Mouse (Mus musculus) liver, embryonic 13.5 days (tissue): ENCODE measurements around the gene Efs. TPM values are rescaled to one million over a fixed set of nuclear protein-coding genes. Genes with fewer than 3 reads are reported as not detected.
"Not testable (repeated sequence)": the region's sequence is repeated elsewhere in the genome, so short reads cannot be mapped to it uniquely, and the experiment has no call there.

Source experiments
- ATAC-seq: fragments of 200-750 bp; cut with Nextera tagmentation; 2 replicates; pipeline ENCODE4 v1.8.0; 2017; ENCODE audit warnings: low read depth, mild to moderate bottlenecking, moderate number of reproducible peaks, moderate library complexity
- DNase-seq: peaks from one replicate; pipeline ENCODE4 v3.0.0; 2022
- H3K27ac ChIP-seq: fragments of 300-500 bp; sonication (generic); 2 replicates; pipeline ENCODE4 v1.5.1; 2015; ENCODE audit warnings: moderate library complexity, mild to moderate bottlenecking, inconsistent platforms
- H3K27me3 ChIP-seq: fragments of 300-500 bp; sonication (generic); 2 replicates; pipeline ENCODE4 v1.6.1; 2015; ENCODE audit warnings: mild to moderate bottlenecking, inconsistent platforms
- H3K36me3 ChIP-seq: fragments of 300-500 bp; sonication (generic); 2 replicates; pipeline ENCODE4 v1.6.1; 2015; ENCODE audit warnings: mild to moderate bottlenecking, inconsistent platforms
- H3K4me1 ChIP-seq: fragments of 300-500 bp; sonication (generic); replicated peaks from 2 replicates; pipeline ENCODE4 v1.6.1; 2015; ENCODE audit warnings: inconsistent platforms
- H3K4me2 ChIP-seq: fragments of 300-500 bp; sonication (generic); 2 replicates; pipeline ENCODE4 v1.6.1; 2015; ENCODE audit warnings: inconsistent platforms, mild to moderate bottlenecking, moderate library complexity
- H3K4me3 ChIP-seq: fragments of 300-500 bp; sonication (generic); replicated peaks from 2 replicates; pipeline ENCODE4 v1.5.1; 2015; ENCODE audit warnings: mild to moderate bottlenecking, inconsistent platforms
- H3K9ac ChIP-seq: fragments of 300-500 bp; sonication (generic); 2 replicates; pipeline ENCODE4 v1.6.1; 2015; ENCODE audit warnings: mild to moderate bottlenecking, inconsistent platforms
- H3K9me3 ChIP-seq: fragments of 300-500 bp; sonication (generic); replicated peaks from 2 replicates; pipeline ENCODE4 v1.6.1; 2016; ENCODE audit warnings: inconsistent platforms
- WGBS: fragments of 180-500 bp; shearing (Covaris S2); methylation state at CpG from one replicate; pipeline ENCODE4 v1.1.7; 2015; ENCODE audit not compliant: insufficient replicate concordance; 5-methylcytosine and 5-hydroxymethylcytosine counted together
- polyA plus RNA-seq: library from polyadenylated mRNA; unstranded; fragments of >200 nt; fragmentation: Nextera tagmentation; extraction: Ambion mirVana; gene quantifications from 2 replicates; pipeline ENCODE4 v1.2.1, GENCODE M21; 2015

The Efs gene
- polyA plus RNA-seq, 1 experiment from 2014 or later, result 0.71 TPM

DNA sequence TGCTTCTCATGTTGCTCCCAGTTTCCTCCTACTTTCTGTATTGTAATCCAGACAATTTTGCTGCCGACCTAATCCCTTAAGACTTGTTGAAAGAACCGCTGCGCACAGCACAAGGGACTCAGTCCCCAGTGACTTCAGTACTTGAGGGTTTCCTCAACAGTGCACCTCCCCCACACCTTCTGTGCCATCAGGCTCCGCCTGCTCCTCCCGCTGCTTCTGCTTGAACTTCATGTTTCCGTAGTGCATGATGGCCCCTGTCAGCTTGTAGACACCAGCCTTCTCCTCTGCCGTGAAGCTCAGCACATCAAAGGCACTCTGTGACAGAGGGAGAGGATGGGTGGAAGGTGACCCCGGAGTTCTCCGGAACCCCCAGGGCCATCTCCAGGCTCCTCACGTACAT is 34.8 kb upstream of the Efs start:
- H3K27ac ChIP-seq, result no peak overlapping the region
- H3K4me1 ChIP-seq, result no peaks in the 10 kb centered on the region
- no peaks in the 10 kb centered on the region for H3K9me3 ChIP-seq
- no peak overlapping the region for H3K4me3 ChIP-seq
- no peaks in the 10 kb centered on the region for H3K27me3 ChIP-seq
- no peak overlapping the region for H3K9ac ChIP-seq
- no peak overlapping the region for H3K4me2 ChIP-seq
- ATAC-seq, result no peak
- no peak for DNase-seq
- WGBS, result 41% methylated on average over 10 of the region's 10 CpGs
- no peaks in the 10 kb centered on the region for H3K36me3 ChIP-seq

DNA sequence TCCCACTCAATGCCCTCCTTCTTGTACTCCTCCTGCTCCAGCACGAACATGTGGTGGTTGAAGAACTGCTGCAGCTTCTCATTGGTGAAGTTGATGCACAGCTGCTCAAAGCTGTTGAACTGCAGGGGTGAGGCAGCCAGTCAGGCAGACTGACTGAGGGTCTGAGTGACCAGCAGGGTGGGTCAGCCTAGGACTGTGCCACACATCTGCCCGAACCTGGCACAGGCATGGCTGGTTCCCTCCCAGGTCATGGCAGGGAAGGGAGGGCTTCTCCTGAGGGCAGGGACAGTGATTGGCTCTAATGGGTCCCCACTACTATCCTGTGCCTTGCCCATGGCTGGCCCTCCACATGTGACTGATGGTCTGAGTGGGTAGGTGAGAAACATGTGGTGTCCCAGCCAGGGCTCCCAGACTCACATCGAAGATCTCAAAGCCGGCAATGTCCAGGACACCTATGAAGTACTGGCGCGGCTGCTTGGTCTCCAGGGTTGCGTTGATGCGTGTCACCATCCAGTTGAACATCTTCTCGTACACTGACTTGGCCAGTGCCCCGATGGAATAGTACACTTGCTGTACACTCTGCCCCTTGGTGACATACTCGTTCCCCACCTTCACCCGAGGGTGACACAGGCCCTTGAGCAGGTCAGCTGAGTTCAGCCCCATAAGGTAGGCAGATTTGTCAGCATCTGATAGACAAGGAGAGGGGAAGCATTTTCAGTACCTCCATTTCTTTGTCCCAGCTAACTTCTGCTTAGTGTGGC is 34.1 kb upstream of the Efs start:
- not testable (repeated sequence) for H3K36me3 ChIP-seq, DNase-seq, ATAC-seq, H3K27me3 ChIP-seq, H3K4me1 ChIP-seq, H3K27ac ChIP-seq, H3K9me3 ChIP-seq, H3K4me2 ChIP-seq, H3K9ac ChIP-seq, H3K4me3 ChIP-seq
- 75% methylated on average over 12 of the region's 12 CpGs for WGBS

DNA sequence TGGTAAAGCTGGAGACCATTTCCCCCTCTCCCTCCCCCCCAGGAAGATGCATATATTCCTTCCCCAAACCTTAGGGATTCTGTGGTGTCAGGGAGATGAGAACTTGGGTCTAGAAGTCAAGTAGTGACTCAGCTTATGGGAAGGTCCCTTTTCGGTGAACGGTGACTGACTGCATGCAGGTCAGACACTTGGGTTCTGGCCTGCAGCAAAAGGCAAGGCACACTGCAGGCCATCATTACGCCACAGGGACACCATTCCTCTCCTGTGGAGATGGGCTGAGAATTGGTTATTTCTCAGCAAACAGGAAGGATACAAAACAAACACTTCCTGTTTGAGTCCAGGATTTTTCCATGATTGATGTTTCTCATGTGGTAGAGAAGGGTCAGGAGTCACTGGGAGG is 33.3 kb upstream of the Efs start:
- DNase-seq (no peak), ATAC-seq (no peak)
- Histone ChIP-seq H3K4me2 (no peak overlapping the region), H3K27ac (no peak overlapping the region), H3K27me3 (no peaks in the 10 kb centered on the region), H3K9me3 (no peaks in the 10 kb centered on the region), H3K36me3 (no peaks in the 10 kb centered on the region), H3K4me1 (no peaks in the 10 kb centered on the region), H3K4me3 (no peak overlapping the region), H3K9ac (no peak overlapping the region)
- WGBS, result 60% methylated on average over 3 of the region's 3 CpGs

DNA sequence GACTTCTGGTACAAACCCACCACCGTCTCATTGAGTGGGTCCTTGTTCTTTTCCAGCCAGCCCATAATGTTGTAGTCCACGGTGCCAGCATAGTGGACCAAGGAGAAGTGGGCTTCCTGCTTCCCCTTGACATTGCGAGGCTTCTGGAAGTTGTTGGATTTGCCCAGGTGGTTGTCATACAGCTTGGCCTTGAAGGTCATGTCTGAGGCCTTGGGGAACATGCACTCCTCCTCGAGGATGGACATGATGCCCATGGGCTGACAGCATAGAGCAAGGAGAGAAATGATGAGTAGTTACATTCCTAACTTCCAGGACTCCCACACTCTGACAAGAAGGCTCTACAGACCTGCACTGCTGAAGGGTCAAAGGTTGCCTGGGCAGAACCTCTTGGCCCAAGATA is 32.6 kb upstream of the Efs start:
- Histone ChIP-seq H3K27me3 (no peaks in the 10 kb centered on the region), H3K4me3 (no peak overlapping the region), H3K27ac (no peak overlapping the region), H3K4me1 (no peaks in the 10 kb centered on the region), H3K9me3 (no peaks in the 10 kb centered on the region), H3K4me2 (no peak overlapping the region), H3K9ac (no peak overlapping the region), H3K36me3 (no peaks in the 10 kb centered on the region)
- DNase-seq (no peak), ATAC-seq (no peak)
- 54% methylated on average over 4 of the region's 4 CpGs for WGBS

DNA sequence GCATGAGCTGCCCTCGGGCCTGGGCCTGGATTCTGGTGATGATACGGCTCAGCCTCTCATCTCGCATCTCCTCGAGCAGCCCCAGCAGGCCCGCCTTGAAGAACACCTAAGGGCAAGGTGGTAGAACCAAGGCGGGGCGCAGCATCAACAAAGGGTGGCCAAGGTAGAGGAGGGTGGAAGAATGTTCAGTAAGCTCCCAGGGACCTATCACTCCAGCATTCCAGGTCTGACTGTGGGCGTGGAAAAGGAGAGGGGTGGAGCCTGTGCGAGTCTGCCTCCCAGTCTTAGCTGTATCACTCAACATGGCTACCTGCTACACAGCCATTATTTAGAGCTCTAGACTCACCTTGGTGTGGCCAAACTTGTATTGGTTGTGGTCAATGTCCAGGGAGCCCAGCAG is 30.6 kb upstream of the Efs start:
- no peak for ATAC-seq

DNA sequence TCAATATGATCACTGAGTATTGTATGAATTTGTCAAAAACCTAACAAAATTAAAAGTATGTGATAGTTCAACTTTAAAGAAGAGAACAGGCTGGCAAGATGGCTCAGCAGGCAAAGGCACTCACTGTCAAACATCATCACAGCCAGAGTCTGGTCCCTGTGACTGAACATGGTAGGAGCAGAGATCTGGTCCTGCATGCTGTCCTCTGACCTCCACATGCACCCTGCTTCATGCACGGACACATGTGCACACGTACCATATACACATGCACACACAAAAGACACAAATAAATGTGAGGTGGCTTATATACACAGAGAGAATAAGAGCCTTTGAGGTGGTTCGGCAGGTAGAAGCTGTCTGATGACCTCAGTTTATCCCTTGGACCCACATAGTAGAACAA is 29.6 kb upstream of the Efs start:
- Histone ChIP-seq H3K9ac (no peak overlapping the region), H3K4me1 (no peaks in the 10 kb centered on the region), H3K27ac (no peak overlapping the region), H3K27me3 (no peaks in the 10 kb centered on the region), H3K36me3 (no peaks in the 10 kb centered on the region), H3K4me2 (no peak overlapping the region), H3K9me3 (no peaks in the 10 kb centered on the region), H3K4me3 (no peak overlapping the region)
- no peak for DNase-seq
- no peak for ATAC-seq
- 52% methylated on average over 3 of the region's 3 CpGs for WGBS

More for the DNA sequence above, 30.6 kb upstream of the Efs start:
- Histone ChIP-seq H3K4me2 (no peak overlapping the region), H3K9me3 (no peaks in the 10 kb centered on the region), H3K9ac (no peak overlapping the region), H3K27me3 (no peaks in the 10 kb centered on the region), H3K4me3 (no peak overlapping the region), H3K27ac (no peak overlapping the region), H3K36me3 (no peaks in the 10 kb centered on the region), H3K4me1 (no peaks in the 10 kb centered on the region)
- no peak for DNase-seq
- WGBS, result 70% methylated on average over 9 of the region's 9 CpGs

DNA sequence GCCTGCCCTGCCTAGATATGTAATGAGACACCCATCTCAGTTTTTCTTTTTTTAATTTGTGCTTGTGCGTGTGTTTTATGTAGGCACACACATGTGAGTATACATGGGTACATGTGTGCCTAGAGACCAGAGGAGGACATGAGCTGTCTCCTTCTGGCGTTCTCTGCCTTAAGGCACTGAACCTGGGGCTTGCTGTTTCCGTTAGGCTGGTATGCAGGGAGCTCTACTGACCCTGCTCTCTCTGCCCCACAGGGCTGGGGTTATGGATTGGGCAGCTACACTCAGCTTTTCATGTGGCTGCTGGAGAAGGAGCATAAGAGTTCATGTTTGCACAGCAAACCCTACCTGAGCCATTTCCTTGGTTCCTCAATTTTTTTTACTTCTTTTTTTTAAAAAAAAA is 28.5 kb upstream of the Efs start:
- Histone ChIP-seq H3K4me2 (no peak overlapping the region), H3K4me1 (no peaks in the 10 kb centered on the region), H3K27me3 (0 out of 2 replicates have a peak, but pooled peaks cover 4% of the 10 kb centered on the region), H3K27ac (no peak overlapping the region), H3K4me3 (no peak overlapping the region), H3K36me3 (no peaks in the 10 kb centered on the region), H3K9me3 (no peaks in the 10 kb centered on the region), H3K9ac (no peak overlapping the region)
- no peak for DNase-seq
- ATAC-seq, result no peak
- WGBS, result 48% methylated on average over 3 of the region's 3 CpGs

DNA sequence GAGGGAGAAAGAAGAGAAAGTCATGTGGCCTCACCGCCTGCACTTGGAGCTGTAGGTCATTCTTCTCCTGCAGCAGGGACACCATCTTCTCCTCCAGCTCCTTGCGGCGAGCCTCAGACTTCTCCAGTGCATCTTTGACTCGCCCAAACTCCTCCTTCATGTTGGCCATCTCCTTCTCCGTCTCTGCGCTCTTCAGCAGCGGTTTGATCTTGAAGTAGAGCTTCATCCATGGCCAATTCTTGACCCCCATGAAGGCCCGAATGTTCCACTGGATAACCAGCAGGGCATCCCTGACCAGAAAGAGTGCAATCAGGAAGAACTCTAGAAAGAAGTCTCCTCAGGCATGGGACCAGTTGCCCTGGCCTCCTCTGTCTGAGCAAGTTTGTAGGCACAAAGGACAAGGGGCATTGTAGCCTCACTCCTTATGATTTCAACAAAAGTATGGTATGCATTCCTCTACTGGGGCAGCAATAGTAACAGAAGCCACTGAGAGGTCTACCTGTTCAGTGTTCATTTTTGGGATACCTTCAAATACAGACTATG is 27.8 kb upstream of the Efs start:
- Histone ChIP-seq H3K4me1 (no peaks in the 10 kb centered on the region), H3K4me3 (no peak overlapping the region), H3K9ac (no peak overlapping the region), H3K27me3 (peaks cover 4% of the 10 kb centered on the region; the same call in 1 of the 2 replicates), H3K36me3 (no peaks in the 10 kb centered on the region), H3K9me3 (no peaks in the 10 kb centered on the region), H3K27ac (no peak overlapping the region), H3K4me2 (no peak overlapping the region)
- 70% methylated on average over 8 of the region's 8 CpGs for WGBS
- no peak for DNase-seq
- no peak for ATAC-seq

DNA sequence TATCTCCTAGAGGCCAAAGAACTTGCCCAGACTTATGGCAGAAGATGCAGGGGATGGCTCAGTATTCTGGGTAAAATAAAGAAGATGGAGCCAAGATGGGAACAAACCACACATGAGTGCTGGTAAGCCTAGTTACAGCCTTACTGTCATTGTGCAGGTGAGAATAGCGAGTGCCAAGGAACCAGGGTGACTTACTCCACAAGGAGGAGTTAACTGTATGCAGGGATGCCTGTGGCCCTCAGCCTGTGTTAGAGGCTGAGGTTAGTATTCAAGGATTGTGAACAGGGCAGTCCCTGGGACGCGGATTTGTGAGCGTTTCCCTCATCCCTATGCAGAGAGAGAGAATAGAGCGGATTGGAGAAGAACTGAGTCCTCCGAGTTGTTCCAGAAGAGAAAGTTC is 25.7 kb upstream of the Efs start:
- H3K27me3 ChIP-seq, result peaks cover 4% of the 10 kb centered on the region; the same call in 1 of the 2 replicates
- no peak overlapping the region for H3K27ac ChIP-seq
- H3K9me3 ChIP-seq, result no peaks in the 10 kb centered on the region
- 79% methylated on average over 6 of the region's 6 CpGs for WGBS
- no peak overlapping the region for H3K9ac ChIP-seq
- H3K4me3 ChIP-seq, result no peak overlapping the region
- ATAC-seq (no peak), DNase-seq (no peak)
- no peaks in the 10 kb centered on the region for H3K36me3 ChIP-seq
- no peak overlapping the region for H3K4me2 ChIP-seq
- H3K4me1 ChIP-seq, result no peaks in the 10 kb centered on the region

DNA sequence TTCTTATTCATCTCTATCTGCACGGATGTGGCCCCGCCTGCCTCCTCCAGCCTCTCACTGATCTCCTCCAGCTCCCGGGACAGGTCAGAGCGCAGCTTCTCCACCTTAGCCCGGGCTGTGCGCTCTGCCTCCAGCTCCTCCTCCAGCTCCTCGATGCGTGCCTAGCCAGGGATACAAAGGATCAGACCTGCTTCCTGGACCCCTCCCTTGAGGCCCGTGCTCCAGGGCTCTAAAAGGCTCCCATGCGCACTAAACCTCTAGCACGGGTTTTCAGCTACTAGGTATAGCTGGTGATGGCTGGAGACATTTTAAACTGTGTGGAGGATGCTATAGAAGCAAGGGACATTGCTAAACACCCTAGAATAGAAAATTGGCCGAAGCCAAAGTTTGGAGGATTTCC is 24.6 kb upstream of the Efs start:
- DNase-seq (no peak), ATAC-seq (no peak)
- H3K36me3 ChIP-seq, result no peaks in the 10 kb centered on the region

DNA sequence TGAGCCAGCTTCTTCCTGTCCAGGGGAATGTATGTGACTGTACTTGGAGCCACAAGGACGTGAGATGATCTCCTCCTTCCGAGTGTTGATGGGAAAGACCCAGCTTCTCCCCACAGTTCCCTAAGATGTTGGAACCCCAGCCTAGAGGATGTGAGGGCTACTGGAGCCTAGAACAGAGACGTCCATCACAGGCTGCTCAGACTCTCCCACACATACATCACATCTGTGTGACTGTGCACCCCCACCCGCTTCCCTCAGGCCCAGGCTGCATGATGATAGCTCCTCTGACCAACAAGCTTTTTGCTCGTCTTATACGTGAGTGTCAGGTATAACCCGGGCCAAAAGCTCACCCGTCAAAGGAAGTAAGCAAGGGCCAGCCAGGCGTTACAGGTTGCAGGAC is 22.9 kb upstream of the Efs start:
- no peak for DNase-seq
- Histone ChIP-seq H3K27ac (no peak overlapping the region), H3K36me3 (no peaks in the 10 kb centered on the region), H3K9ac (no peak overlapping the region), H3K4me2 (no peak overlapping the region), H3K4me1 (no peaks in the 10 kb centered on the region), H3K4me3 (no peak overlapping the region), H3K9me3 (no peaks in the 10 kb centered on the region), H3K27me3 (peaks cover 4% of the 10 kb centered on the region; the same call in 1 of the 2 replicates)
- no peak for ATAC-seq
- WGBS, result 60% methylated on average over 9 of the region's 9 CpGs

More for the DNA sequence above, 24.6 kb upstream of the Efs start:
- Histone ChIP-seq H3K4me2 (no peak overlapping the region), H3K4me3 (no peak overlapping the region), H3K9me3 (no peaks in the 10 kb centered on the region), H3K4me1 (no peaks in the 10 kb centered on the region), H3K27ac (no peak overlapping the region), H3K9ac (no peak overlapping the region), H3K27me3 (peaks cover 4% of the 10 kb centered on the region; the same call in 1 of the 2 replicates)
- 42% methylated on average over 12 of the region's 12 CpGs for WGBS

DNA sequence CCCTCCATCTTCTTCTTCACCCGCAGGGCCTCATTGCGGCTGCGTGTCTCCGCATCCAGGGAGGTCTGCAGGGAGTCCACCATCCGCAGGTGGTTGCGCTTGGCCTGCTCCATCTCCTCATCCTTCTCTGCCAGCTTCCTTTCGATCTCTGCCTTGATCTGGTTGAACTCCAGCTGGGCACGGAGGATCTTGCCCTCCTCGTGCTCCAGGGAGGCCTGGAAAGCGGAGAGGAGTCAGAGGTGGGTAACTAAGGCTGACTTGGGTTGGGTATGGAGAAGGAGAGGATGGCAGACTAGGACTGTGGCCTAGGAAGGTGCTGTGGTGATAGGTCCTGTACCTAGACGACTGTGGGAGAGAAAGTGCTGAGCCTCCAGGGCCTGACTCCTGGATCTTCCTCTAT is 21.1 kb upstream of the Efs start:
- not testable (repeated sequence) for H3K4me3 ChIP-seq, H3K36me3 ChIP-seq, DNase-seq, H3K4me2 ChIP-seq, H3K4me1 ChIP-seq, H3K9ac ChIP-seq, ATAC-seq, H3K27ac ChIP-seq, H3K9me3 ChIP-seq, H3K27me3 ChIP-seq
- 69% methylated on average over 11 of the region's 11 CpGs for WGBS
